Mouse (Mus musculus) MEL (cell line): ENCODE results near the gene Tpcn2.

Experiments
- CTCF ChIP-seq, 3 experiments: IDR thresholded peaks in 2 of 3; conservative IDR thresholded peaks in 1 of 3; 2 replicates each; pipeline ENCODE4 v1.5.1; 2011 to 2012; ENCODE audit warnings: low read length in 3 of 3, low read depth in 2 of 3, mild to moderate bottlenecking in 2 of 3, improper control_type of control experiment in 1 of 3, inconsistent platforms in 1 of 3, mixed read lengths in 1 of 3, moderate library complexity in 1 of 3; ENCODE audit not compliant: control insufficient read depth in 1 of 3, insufficient read depth in 1 of 3, poor library complexity in 1 of 3, severe bottlenecking in 1 of 3
- RAD21 ChIP-seq: IDR thresholded peaks from 2 replicates; pipeline ENCODE4 v1.6.1; 2011; ENCODE audit warnings: mild to moderate bottlenecking, low read depth, low read length, improper control_type of control experiment
- TBP ChIP-seq: IDR thresholded peaks from 2 replicates; pipeline ENCODE4 v1.8.0; 2011; ENCODE audit warnings: low read depth, low read length, improper control_type of control experiment

DNA sequence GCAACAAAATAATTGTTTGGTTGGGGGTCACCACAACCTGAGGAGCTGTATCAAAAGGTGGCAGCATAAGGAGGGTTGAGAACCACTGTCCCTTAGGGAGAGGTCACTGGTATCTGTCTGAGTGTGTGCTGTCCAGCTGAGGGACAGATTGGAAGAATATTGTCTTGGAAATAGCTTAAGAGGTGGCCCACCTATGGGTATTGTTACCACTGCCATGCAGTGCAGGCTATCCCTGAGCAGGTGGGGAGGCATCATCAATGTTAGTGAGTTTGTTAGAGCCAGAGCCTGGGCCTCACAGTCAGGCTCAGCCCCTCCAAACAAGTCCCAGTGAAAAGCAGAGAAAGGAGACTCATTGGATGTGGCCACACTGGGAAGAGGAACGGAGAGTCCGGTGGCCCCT lies 8.0 kb upstream of the Tpcn2 start:
- no peak for TF ChIP-seq CTCF (IDR thresholded peaks at IDR 0.05 in 2 of 3, conservative IDR thresholded peaks at IDR 0.05 in 1 of 3; ENCODE audit: control insufficient read depth in 1 of 3, insufficient read depth in 1 of 3, low read depth in 2 of 3, low read length in 3 of 3, poor library complexity in 1 of 3, severe bottlenecking in 1 of 3)
- no peak for TF ChIP-seq TBP
- TF ChIP-seq RAD21 = no peak
